Mouse (Mus musculus) kidney, adult 9 months (tissue): ENCODE data around the gene Hoxb9.
A peak's percentile ranks its signal among the peaks of the same experiment; 100 is the strongest.

Experiments
- DNase-seq: peaks from one replicate; pipeline ENCODE4 v3.0.0; 2022

Hoxb9 gene

GRCm38 (mm10) chr11:96267021-96267920, 4.0 kb upstream of the Hoxb9 start:
- DNase-seq, result peak; percentile 22

GRCm38 (mm10) chr11:96268031-96268745, 3.1 kb upstream of the Hoxb9 start:
- no peak for DNase-seq

GRCm38 (mm10) chr11:96269869-96270268, 1.4 kb upstream of the Hoxb9 start:
- DNase-seq, result peak; percentile 83

- peak; percentile 75 for DNase-seq
Measured at GRCm38 (mm10) chr11:96271541-96272011, 319 bp downstream of the Hoxb9 start.

GRCm38 (mm10) chr11:96272024-96272921, 1.0 kb downstream of the Hoxb9 start:
- peak; percentile 52 for DNase-seq

- no peak for DNase-seq
Measured at GRCm38 (mm10) chr11:96274428-96274827, 3.2 kb downstream of the Hoxb9 start.

GRCm38 (mm10) chr11:96275896-96276295, 4.6 kb downstream of the Hoxb9 start:
- DNase-seq, result peak; percentile 53

- DNase-seq, result peak; percentile 40
Measured at GRCm38 (mm10) chr11:96277151-96278044, 6.1 kb downstream of the Hoxb9 start.

GRCm38 (mm10) chr11:96278324-96278723, 7.1 kb downstream of the Hoxb9 start:
- no peak for DNase-seq

- peak; percentile 94 for DNase-seq
Measured at GRCm38 (mm10) chr11:96278773-96279172, 7.5 kb downstream of the Hoxb9 start.

- DNase-seq, result peak; percentile 69
Measured at GRCm38 (mm10) chr11:96279421-96280233, 8.4 kb downstream of the Hoxb9 start.

GRCm38 (mm10) chr11:96280399-96281378, 9.4 kb downstream of the Hoxb9 start:
- DNase-seq, result peak; percentile 71

GRCm38 (mm10) chr11:96281396-96281795, 10.1 kb downstream of the Hoxb9 start:
- DNase-seq, result peak; percentile 59

GRCm38 (mm10) chr11:96281855-96282570, 10.8 kb downstream of the Hoxb9 start, which contains the start of gene Hoxb8:
TSS of gene Hoxb8 (plus strand) at chr11:96281905.
- DNase-seq, result peak; percentile 58

GRCm38 (mm10) chr11:96282795-96283430, 11.7 kb downstream of the Hoxb9 start:
- no peak for DNase-seq

GRCm38 (mm10) chr11:96284041-96284749, 12.9 kb downstream of the Hoxb9 start:
- no peak for DNase-seq
